Mouse (Mus musculus): ENCODE data around the gene Grm7. TPM values are rescaled to one million over a fixed set of nuclear protein-coding genes. Genes with fewer than 3 reads are reported as not detected.

The Grm7 gene
- not detected for polyA plus RNA-seq (2014; fragmentation: Illumina TruSeq; extraction: RNeasy Lipid Tissue Mini Kit (QIAGEN cat#74804); ENCODE audit: insufficient read depth, low read depth, low replicate concordance)

DNA sequence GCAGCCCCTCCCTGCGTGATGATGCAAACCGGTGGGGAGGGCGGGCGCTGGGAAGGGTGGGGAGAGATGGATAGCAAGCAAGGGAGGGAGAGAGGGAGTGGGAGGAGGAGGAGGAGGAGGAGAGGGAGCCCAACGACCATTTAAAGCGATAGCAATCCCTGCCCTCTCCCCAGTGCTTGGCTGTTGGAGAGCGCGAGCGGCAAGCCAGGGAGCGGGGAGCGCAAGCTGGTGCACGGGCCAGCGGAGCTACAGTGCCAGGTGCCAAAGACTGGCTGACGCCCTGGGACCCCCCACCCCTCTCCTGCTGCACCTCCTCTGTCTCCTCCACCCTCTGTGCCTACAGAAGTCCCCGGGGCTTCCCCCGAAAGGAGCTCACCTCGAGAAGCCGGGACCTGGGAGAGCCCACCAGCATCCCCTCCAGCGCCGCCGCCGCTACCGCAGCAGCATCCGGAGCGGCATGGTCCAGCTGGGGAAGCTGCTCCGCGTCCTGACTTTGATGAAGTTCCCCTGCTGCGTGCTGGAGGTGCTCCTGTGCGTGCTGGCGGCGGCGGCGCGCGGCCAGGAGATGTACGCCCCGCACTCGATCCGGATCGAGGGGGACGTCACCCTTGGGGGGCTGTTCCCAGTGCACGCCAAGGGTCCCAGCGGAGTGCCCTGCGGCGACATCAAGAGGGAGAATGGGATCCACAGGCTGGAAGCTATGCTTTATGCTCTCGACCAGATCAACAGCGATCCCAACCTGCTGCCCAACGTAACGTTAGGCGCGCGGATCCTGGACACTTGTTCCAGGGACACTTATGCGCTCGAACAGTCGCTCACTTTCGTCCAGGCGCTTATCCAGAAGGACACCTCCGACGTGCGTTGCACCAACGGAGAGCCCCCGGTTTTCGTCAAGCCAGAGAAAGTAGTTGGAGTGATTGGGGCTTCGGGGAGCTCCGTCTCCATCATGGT lies at the start of gene Grm7:
Gene Grm7, plus strand, starts transcription at position 171 of the 951 bp plus-strand sequence.

Data from lung, adult 10 weeks (tissue).